Mouse (Mus musculus): ENCODE results near the gene Olfr772. TPM values are rescaled to one million over a fixed set of nuclear protein-coding genes. Genes with fewer than 3 reads are reported as not detected.
"Not testable (repeated sequence)": the region's sequence is repeated elsewhere in the genome, so short reads cannot be mapped to it uniquely, and the experiment has no call there.

Gene Olfr772
- not detected in 2 replicates for polyA plus RNA-seq (2012; rRNA removed)

DNA sequence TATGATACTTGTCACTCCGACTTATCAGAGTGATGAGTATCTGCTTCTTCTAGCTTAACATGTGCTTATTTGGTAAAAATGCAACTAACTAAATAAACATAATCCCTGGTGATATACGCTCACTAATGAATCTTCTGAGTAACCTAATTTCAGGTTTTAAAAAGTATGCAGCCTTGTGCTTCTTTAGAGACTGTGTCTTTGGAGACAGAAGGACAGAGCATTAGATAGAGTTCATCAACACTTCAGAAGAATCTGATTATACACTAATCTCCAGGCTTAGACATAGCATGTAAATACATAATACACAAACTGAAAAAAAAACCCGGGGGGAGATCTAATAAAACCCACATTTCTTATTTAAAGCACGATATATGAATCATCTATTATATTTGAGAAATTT is at the start of gene Olfr772:
Olfr772 (minus strand) TSS at position 101 of the 400 bp plus-strand sequence.
- DNase-seq (ENCODE audit: low spot score) = not testable (repeated sequence)

DNA sequence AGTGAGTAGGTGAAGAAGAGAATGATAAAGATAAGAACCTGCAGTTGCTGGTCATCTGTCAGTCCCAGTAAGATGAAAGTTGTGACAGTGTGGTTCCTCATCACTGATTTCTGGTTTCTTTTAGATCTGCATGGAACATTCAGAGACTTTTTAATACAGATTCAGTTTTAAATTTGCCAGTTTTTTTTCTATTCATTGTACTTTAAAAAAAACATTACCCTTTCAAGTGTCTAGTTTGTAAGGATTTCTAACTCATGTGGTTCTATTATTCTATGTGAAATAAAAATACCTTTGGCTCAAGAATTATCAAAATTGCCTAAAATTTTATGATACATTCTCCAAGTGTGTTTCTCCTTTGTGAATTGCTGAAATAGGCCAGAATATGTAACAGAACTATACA is 9.6 kb upstream of the Olfr772 start, which contains the start of gene Olfr773:
Olfr773 (minus strand) TSS at position 101 of the 400 bp plus-strand sequence.
- not testable (repeated sequence) for DNase-seq (ENCODE audit: low spot score)

DNA sequence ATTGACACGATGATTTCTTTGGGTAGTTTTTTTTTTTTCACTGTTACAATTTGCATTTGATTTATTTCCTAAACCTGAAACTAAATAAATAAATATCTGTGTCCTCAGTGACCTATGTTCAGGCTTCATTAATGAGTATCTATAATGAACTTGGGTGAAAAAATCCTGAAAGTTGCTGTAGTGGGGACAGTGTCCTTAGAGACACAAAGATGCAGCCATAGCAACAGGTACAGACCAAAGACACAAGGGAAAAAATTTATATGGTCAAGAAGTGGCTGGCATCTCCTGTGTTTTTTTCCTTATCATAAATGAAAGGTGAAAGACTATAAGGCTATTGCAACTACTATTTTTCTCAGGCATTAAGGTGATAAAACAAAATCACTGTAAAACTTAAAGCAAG is 13.1 kb downstream of the Olfr772 start, which contains the start of gene Olfr771:
Olfr771 (minus strand) TSS at position 101 of the 400 bp plus-strand sequence.
- no peak for DNase-seq (ENCODE audit: low spot score)

DNA sequence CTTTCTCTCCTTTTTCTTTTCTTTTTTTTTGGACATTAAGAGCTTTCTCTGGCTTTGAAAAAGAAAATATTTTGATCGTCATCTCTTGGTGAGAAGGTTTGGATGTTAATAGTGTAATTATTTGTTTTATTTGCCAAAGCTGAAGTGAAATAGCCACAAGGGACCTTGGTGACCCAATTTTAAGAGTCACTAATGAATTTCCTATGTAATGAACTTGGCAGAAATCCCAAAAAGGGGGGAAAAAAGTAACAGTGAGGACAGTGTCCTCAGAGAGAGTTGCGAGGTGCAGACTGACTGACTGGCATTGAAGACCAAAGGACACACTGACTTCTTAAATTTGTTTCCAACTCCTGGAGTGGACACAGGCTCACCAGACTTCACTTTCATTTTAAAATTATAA is 38.8 kb downstream of the Olfr772 start, which contains the start of gene Olfr770:
Olfr770 (minus strand) TSS at position 101 of the 400 bp plus-strand sequence.
- no peak for DNase-seq (ENCODE audit: low spot score)

Other genes with a start within 250 kb of the Olfr772 start
- 44.5 TPM in 2 replicates for gene Itga7, start 244.1 kb downstream of the Olfr772 start, polyA plus RNA-seq (2012; rRNA removed)
- gene Mettl7b, start 216.9 kb downstream of the Olfr772 start, polyA plus RNA-seq (2012; rRNA removed) = 0.65 and 1.1 TPM in 2 replicates
- gene Olfr9, start 188.5 kb downstream of the Olfr772 start, polyA plus RNA-seq (2012; rRNA removed) = not detected in 2 replicates
- gene Olfr763, start 167.1 kb downstream of the Olfr772 start, polyA plus RNA-seq (2012; rRNA removed) = not detected in 2 replicates
- not detected in 2 replicates for gene Olfr764-ps1, start 138.0 kb downstream of the Olfr772 start, polyA plus RNA-seq (2012; rRNA removed)
- not detected in 2 replicates for gene Olfr765, start 127.9 kb downstream of the Olfr772 start, polyA plus RNA-seq (2012; rRNA removed)
- not detected in 2 replicates for gene Olfr766-ps1, start 108.9 kb downstream of the Olfr772 start, polyA plus RNA-seq (2012; rRNA removed)
- gene Olfr767, start 95.0 kb downstream of the Olfr772 start, polyA plus RNA-seq (2012; rRNA removed) = not detected in 2 replicates
- not detected in 2 replicates for gene Olfr768, start 78.5 kb downstream of the Olfr772 start, polyA plus RNA-seq (2012; rRNA removed)
- gene Olfr769, start 60.1 kb downstream of the Olfr772 start, polyA plus RNA-seq (2012; rRNA removed) = not detected in 2 replicates
- gene Olfr770, start 38.9 kb downstream of the Olfr772 start, polyA plus RNA-seq (2012; rRNA removed) = not detected in 2 replicates
- not detected in 2 replicates for gene Olfr771, start 13.2 kb downstream of the Olfr772 start, polyA plus RNA-seq (2012; rRNA removed)
- not detected in 2 replicates for gene Olfr773, start 9.5 kb upstream of the Olfr772 start, polyA plus RNA-seq (2012; rRNA removed)
- not detected in 2 replicates for gene Olfr774, start 58.3 kb upstream of the Olfr772 start, polyA plus RNA-seq (2012; rRNA removed)
- not detected in 2 replicates for gene Olfr775, start 70.5 kb upstream of the Olfr772 start, polyA plus RNA-seq (2012; rRNA removed)
- not detected in 2 replicates for gene Olfr776, start 81.2 kb upstream of the Olfr772 start, polyA plus RNA-seq (2012; rRNA removed)
- gene Olfr777, start 93.6 kb upstream of the Olfr772 start, polyA plus RNA-seq (2012; rRNA removed) = not detected in 2 replicates
- gene Olfr780, start 140.2 kb upstream of the Olfr772 start, polyA plus RNA-seq (2012; rRNA removed) = not detected in 2 replicates
- gene Olfr781, start 150.9 kb upstream of the Olfr772 start, polyA plus RNA-seq (2012; rRNA removed) = not detected in 2 replicates
- not detected in 2 replicates for gene Olfr782, start 170.9 kb upstream of the Olfr772 start, polyA plus RNA-seq (2012; rRNA removed)
- gene Olfr784, start 206.2 kb upstream of the Olfr772 start, polyA plus RNA-seq (2012; rRNA removed) = 0.03 and 0.06 TPM in 2 replicates
- not detected in 2 replicates for gene Olfr785, start 227.5 kb upstream of the Olfr772 start, polyA plus RNA-seq (2012; rRNA removed)
- gene Olfr786, start 249.4 kb upstream of the Olfr772 start, polyA plus RNA-seq (2012; rRNA removed) = not detected in 2 replicates

All from urinary bladder, adult 2 months (tissue).